Mouse (Mus musculus): ENCODE measurements around the gene Stx3. TPM values are rescaled to one million over a fixed set of nuclear protein-coding genes. Genes with fewer than 3 reads are reported as not detected.

Stx3 gene
- polyA plus RNA-seq, 1 experiment from 2014 or later: 12.8 TPM

Other genes starting within 250 kb of the Stx3 start
- 2.3 and 3.1 TPM in 2 replicates for gene Ms4a6d, start 214.6 kb downstream of the Stx3 start, polyA plus RNA-seq (2015; fragmentation: Nextera tagmentation; extraction: Ambion mirVana)
- 0.24 and 0.27 TPM in 2 replicates for gene Ms4a2, start 195.7 kb downstream of the Stx3 start, polyA plus RNA-seq (2015; fragmentation: Nextera tagmentation; extraction: Ambion mirVana)
- 0.10 TPM in 1 of 2 replicates, not detected in the other for gene Ms4a3, start 178.6 kb downstream of the Stx3 start, polyA plus RNA-seq (2015; fragmentation: Nextera tagmentation; extraction: Ambion mirVana)
- not detected in 2 replicates for gene Oosp2, start 158.8 kb downstream of the Stx3 start, polyA plus RNA-seq (2015; fragmentation: Nextera tagmentation; extraction: Ambion mirVana)
- gene Oosp1, start 128.3 kb downstream of the Stx3 start, polyA plus RNA-seq (2015; fragmentation: Nextera tagmentation; extraction: Ambion mirVana): not detected in 2 replicates
- gene Oosp3, start 122.3 kb downstream of the Stx3 start, polyA plus RNA-seq (2015; fragmentation: Nextera tagmentation; extraction: Ambion mirVana): not detected in 2 replicates
- not detected in 2 replicates for gene Gif, start 71.8 kb downstream of the Stx3 start, polyA plus RNA-seq (2015; fragmentation: Nextera tagmentation; extraction: Ambion mirVana)
- 43.5 and 48.7 TPM in 2 replicates for gene Mrpl16, start 49.0 kb downstream of the Stx3 start, polyA plus RNA-seq (2015; fragmentation: Nextera tagmentation; extraction: Ambion mirVana)
- gene Olfr1417, start 19.8 kb upstream of the Stx3 start, polyA plus RNA-seq (2015; fragmentation: Nextera tagmentation; extraction: Ambion mirVana): not detected in 2 replicates
- not detected in 2 replicates for gene Olfr1418, start 41.7 kb upstream of the Stx3 start, polyA plus RNA-seq (2015; fragmentation: Nextera tagmentation; extraction: Ambion mirVana)
- not detected in 2 replicates for gene Olfr1419, start 55.7 kb upstream of the Stx3 start, polyA plus RNA-seq (2015; fragmentation: Nextera tagmentation; extraction: Ambion mirVana)
- gene Olfr1420, start 67.2 kb upstream of the Stx3 start, polyA plus RNA-seq (2015; fragmentation: Nextera tagmentation; extraction: Ambion mirVana): not detected in 2 replicates
- gene Patl1, start 93.0 kb upstream of the Stx3 start, polyA plus RNA-seq (2015; fragmentation: Nextera tagmentation; extraction: Ambion mirVana): 13.3 and 15.2 TPM in 2 replicates
- gene Osbp, start 146.5 kb upstream of the Stx3 start, polyA plus RNA-seq (2015; fragmentation: Nextera tagmentation; extraction: Ambion mirVana): 3.4 and 3.8 TPM in 2 replicates
- not detected in 2 replicates for gene Olfr1423, start 221.9 kb upstream of the Stx3 start, polyA plus RNA-seq (2015; fragmentation: Nextera tagmentation; extraction: Ambion mirVana)
- not detected in 2 replicates for gene Olfr1424, start 243.3 kb upstream of the Stx3 start, polyA plus RNA-seq (2015; fragmentation: Nextera tagmentation; extraction: Ambion mirVana)